Mouse (Mus musculus) Muller cell, postnatal 12 days (primary cell): ENCODE measurements around the gene Tmem268.

Experiments used
- DNase-seq: peaks from one replicate; pipeline ENCODE4 v3.0.0-alpha.2; 2015; ENCODE audit errors: inconsistent ontology term

Gene Tmem268

DNA sequence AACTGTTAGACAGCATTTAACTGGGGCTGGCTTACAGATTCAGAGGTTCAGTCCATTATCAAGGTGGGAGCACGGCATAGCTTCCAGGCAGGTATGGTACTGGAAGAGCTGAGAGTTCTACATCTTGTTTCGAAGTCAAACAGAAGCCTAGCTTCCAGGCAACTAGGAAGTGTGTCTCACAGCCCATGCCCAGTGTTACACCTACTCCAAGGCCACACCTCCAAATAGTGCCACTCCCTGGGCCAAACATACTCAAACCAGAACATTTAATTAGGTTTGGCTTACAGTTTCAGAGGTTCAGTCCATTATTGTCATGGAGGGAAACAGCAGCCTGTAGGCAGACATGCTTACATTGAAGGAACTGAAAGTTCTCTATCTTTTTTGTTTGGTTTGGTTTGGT lies 3.5 kb upstream of the Tmem268 start:
- no peak for DNase-seq

DNA sequence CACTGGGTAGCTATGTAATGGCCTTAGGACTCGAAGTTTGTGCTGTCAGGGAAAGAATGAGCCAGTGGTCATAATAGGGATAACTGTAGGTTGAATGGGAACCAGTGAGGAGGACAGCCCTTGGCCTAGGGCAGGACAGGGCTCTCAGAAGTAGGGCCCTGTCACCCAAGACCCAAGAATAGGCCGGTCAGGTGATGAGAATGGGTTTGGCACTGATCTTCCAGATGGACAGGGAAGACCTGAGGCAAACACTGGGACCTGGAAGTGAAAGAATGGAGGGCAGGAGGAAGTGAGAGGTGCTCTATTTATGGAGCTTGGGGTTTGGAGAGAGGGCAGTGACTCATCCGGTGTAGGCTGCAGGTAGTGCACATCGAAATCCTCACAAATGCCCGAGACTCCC lies 1.9 kb upstream of the Tmem268 start:
- DNase-seq, result no peak

DNA sequence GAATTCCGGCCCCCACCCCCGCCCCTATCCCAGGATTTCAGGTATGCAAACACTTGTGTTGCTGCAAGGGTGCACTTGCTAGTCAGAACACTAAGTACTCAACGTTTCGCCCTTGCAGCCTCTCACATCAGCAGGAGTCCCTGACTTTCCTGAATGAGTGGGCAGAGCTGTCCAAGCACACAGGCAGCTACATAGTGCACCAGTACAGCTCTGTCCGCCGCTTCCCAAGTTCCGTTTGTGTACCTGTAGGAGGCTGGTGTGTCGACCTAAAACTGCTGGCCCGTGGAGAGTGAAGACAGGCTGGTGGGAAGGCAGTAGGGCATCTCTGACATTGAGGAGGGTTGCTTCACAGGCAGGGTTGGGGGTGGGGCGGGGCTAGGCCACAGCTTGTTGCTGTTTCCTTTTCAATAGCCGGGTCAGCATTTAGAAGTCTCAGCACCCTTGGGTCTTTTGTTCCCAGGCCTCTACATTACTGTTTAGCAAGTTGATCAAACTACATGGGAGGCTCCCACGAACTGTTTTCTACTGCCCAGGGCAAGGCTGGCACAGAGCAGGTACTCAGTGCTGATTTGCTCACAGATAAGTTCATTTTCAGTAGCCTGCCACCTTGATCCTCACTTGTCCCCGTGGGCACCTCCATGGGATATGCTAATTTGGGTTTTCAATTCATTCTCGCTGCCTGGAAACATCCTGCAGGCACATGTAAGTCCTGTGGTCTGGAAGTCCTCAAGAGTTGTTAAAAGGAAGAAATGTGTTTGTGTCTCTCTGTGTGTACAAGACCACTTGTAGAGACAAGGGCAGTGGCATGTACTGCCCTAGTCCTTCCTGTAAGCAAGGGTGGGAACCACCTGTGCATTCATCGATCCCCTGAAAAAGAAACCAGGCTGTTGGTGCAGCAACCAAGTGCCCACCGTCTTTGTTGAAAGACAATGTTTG lies 1.2 kb upstream of the Tmem268 start:
- no peak for DNase-seq

DNA sequence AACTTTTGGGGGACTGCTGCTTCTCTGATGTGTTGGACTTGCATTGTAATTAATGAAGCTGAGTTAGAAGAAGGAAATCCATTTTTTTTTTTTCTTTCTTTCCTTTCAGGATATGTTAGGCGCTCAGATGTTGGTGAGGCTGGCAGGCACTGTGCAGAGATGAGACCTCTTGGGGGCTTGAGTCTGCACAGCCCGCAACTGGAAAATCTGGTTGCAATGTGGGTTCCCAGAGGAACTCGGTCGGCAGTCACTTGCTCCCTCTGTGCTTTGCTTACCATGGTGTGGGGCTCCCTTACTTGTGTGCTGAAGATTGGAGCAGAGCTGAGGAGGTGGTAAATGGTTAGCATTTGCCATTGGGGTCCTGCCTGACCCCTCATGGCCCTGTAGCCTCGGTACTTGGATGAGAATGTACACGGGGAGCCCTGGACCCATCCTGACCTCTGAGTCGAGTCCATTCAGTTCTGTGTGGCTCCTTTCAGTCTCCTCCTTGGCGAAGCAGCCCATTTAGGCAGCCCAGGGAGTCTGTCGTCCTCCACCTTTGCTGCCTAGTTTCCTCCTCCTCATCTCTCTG lies 631 bp downstream of the Tmem268 start:
- DNase-seq, result no peak

DNA sequence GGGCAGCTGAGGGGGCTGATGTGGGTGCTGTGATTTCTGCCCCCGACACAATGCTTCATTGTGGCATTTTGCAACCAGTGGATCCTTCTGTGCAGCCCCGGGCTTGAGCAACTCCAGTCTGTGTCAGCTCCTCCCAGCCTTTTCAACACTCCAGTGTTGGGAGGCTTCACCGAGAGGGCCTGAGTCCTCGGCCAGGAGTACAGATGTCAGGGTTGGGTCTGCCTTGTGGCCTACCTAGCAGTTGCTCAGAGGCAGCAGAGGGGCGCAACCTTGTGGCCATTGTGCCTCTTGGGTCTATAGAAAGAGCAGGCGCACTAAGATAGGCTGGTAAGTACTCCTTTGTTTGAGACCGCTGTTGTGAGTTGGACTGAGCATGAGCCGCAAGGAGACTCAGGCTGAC lies 1.5 kb downstream of the Tmem268 start:
- no peak for DNase-seq

DNA sequence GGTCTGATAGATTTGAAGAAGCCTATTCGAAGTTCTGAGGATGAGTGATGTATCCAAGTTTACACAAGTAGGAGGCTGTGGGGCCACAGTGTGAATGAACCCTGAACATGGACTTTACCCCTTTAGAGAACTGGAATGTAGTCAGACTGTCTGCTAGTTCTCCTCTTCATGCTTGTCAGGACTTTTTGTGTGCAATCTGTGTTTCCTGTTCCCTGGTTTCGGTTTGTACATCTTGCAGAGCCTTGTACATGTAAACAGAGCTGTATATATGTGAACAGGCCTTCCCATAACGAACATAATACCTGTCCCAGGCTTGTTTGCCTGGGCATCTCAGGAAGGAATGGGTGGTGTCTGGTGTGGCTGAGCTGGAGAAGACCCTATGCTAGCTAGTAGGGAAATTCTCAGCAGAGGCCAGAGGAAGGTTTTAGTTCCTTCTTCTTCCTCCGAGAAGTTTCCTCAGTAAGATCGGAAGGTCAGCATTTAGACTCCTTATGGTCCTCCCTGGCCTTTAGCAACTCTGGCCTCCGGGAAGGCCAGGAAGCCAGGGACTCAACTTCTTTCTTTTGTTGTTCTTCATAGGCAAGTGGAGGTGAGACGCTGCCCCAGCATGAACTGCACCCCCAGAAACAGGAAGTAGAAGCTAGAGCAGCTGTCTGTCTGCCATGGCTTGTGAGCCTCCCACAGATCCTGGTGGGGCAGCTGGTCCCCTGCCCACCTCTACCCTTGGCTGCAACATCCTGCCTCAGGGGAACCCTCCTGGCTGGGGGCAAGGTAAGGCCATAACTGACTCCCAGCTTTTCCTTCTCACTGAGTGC lies 3.5 kb downstream of the Tmem268 start:
- DNase-seq, result no peak

DNA sequence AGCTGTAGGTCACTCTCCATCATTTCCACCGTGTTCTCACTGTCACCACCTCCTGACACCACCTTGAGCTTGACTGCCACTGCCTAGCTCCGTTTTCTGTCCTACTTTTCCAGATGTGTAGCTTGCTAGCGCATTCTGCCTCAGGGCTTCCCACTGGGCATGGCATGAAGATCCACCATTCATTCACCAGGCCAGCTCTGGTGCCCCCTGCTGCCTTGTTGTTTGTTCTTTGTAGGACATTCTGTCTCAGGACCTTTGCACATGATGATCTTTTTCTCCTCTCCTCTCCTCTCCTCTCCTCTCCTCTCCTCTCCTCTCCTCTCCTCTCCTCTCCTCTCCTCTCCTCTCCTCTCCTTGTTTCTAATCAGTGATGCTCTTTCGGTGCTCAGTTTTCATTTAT lies 4.2 kb downstream of the Tmem268 start:
- DNase-seq, result no peak

DNA sequence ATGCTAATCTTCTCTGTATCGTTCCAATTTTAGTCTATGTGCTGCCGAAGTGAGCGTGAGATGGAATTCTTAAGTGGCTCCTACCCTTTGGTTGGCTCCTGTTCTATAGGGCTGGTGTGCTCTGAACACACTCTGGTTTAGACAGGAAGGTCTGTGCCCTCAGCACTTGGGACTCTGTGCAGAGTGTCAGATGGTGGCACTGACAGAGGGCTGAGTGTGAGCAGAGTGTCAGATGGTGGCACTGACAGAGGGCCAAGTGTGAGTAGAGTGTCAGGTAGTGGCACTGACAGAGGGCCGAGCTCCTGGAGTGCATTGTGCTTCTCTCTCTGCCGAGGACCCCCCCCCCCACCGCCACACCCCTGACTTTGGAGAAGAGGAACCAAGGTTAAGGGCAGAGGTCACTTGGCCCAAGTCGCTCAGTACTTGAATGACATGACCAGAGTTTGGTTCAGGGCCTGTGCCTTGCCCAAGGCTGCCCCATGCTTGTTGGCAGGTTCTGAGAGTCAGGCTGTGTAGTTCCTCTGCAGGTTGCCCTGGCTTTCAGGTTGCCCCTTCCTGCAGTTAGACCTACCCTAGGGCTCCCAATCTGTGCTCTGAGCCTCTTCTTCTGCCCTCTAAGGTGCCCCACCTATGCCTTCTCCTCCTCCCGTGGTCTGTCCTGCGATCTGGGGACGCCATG lies 9.3 kb downstream of the Tmem268 start:
- DNase-seq, result no peak

DNA sequence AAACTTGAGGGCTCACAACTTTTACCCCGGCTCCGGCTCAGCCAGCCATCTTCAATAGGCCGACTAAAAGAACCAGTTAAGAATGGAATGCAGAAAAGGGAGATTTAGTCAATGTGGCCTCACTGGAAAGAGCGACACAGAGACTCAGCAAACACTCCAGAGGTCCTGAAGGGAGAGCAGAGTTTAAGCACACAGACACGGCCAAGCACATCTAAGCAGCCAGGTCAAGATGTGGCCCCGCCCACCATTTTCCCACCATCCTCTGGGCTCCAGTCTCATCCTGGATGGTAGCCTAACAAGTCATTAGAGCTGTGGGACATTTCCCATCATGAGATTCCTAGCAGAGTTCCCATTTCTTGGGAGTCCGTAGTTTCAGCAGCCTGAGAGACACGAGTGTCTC lies 10.7 kb downstream of the Tmem268 start:
- DNase-seq, result no peak

DNA sequence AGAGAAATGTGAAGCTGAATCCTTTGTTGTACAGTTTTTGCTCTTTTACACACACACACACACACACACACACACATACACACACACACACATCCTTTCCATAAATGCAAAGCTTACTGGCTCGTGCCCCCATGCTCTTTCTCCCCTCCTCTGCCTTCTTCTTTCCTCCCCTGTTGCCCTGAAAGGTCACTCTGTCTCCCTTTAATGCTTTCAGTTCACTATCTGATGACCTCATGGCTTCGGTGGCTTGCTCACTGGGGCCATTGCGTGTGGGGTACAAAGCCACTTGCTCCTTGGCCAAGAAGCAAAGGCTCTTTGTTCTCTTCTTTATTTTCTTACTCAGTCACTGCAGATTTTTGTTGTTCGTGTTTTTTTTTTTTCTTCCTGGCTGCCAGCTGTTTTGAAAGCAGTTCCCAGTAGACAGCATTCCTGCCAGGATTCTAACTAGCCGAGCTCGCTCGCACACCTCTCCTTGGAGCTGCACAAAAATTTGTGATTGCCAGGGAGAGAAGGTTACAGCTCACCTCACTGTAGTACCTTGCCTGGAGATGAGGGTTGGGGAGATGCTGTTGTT lies 11.7 kb downstream of the Tmem268 start:
- DNase-seq, result peak; percentile 25

DNA sequence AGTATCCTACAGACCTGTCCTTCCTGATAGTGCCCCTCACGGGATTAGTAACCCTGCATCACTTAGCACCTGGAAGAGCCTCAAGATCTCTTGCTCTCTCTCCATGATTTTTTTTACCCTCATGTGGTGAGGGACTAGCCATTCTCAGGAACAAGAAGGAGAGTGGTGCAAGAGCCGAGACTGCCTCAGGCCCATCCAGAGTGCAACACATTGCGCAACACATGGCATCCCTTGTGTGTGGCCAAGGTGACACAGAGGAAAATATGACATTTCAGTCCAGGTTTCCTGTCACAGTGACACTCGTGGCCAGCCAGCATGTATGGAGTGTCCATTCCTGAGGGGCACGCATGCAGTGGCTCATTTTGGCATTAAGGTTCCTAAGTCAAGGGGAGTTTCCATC lies 14.0 kb downstream of the Tmem268 start:
- no peak for DNase-seq

DNA sequence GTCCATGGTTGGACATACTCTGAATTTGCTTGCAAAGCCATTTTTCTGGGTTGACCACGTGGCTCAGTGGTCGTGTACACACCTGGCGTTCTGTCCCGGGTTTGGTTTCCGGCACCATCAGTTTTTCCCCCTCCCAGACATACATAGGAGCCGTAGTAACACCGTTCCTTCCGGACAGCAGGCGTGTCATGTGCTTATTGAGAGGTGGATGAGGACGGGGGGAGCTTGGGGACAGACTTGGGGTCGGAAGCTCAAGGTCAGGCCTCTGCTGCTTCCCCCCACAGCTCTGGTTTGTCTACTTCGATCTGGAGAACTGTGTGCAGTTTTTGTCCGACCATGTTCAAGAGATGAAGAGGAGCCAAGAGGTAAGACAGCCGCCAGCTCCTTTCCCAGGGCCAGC lies 21.1 kb downstream of the Tmem268 start:
- DNase-seq, result no peak

DNA sequence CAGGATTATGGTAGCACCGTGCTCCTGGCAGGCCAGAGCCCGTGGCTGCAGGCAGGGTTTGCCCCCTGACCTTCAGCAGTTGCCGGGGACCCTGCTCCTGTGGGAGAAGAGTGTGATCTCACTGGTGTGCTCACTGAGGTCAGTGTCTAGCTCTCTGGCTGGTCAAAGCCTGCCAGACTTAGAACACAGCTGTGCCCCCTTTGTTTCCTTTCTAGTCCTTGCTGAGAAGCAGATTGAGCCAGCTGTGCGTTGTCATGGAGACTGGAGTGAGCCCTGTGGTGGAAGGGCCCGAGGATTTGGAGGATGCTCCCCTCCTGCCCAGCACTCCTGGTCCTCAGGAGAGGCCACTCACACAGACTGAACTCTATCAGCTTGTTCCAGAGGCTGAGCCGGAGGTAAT lies 21.5 kb downstream of the Tmem268 start:
- no peak for DNase-seq

DNA sequence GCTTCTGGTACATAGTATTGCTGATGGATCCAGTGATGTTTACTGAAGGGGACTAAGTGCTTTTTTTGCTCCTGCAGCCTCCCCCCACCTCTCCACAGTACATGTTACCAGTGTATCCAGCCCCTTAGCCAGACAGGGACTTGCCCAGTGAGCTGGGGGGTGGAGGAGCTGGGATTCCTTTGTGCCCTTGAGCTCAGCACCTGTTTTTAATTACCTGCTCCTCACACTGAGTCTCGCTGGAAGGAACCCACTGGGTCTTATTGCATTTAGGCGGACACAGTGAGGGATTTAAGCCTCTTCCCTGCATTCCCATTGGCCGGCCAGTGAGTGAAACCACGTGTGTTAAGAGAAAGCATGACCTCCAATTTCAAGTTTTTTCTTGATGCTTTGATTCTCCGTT lies 24.0 kb downstream of the Tmem268 start:
- DNase-seq, result no peak

DNA sequence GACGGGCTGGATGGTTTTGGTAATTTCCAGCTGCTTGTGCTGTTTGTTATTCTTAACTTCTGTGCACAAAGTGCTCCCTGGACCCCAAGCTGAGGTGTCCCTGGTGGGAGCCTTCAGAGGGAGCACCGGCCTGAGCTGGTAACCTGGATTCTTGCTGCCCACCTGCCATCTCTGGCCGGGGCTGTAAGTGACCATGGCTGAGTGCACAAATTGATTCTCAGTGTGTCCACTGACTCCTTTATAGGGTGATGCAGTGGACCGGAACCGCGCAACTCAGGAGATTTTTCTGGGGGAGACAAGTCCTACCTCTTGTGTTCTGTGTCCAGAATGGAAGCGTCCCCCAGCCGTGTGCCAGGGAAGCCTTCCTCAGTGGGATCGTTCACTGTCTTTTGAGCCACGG lies 26.6 kb downstream of the Tmem268 start:
- DNase-seq, result no peak

DNA sequence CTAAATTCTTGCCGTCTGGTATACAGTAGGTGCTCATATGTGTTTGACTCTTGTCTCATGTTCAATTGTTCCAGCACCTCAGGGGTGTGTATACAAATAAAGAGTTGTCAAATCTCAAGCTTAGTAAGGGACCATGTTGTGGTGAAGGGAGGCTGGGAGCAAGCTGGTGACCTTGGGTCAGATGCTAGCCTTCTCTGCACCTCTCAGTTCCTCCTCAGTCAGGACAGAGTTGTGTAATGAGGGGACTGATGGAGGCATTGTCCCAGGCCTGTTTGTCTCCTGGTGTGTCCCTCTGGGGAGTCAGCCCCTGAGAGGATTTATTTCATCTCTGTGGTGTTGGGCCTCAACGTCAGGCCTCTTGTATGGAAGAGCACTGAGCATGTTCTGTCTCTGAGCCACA lies 27.7 kb downstream of the Tmem268 start:
- no peak for DNase-seq

DNA sequence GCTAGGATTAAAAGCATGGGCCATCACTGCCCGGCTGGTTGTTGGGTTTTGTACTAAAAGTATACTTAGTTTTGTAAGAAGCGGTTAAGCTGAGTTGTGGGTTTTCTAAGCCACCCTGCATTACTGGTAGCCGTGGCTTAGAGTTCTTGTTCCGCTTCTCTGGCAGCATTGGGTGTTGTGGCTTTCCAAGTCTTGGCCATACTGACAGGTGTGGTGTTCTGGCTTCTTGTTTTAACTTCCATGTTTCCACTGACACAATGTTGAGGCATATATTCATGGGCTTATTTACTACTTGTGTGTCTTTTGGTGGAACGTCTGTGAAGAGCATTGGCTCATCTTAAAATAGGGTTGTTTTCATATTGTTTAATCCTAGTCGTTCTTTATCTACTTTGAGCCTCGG lies 31.4 kb downstream of the Tmem268 start:
- no peak for DNase-seq

DNA sequence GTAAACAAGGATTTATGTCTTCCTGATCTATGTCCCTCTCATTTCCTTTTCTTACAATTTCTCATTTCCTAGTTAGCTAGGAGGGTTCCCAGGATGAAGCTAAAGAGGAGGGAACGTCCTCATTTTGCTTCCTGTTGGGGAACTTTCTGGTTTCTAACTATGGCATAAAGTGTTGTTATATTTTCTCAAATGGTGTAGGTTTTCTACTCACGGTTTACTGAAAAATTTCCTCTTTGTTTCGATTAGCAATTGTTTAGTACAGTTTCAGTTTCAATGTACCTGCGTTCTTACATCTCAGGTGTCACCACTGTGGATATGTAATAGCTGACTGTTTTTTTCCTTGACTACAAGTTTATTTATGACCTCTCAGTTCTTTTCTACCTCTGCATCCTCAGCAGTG lies 32.0 kb downstream of the Tmem268 start:
- DNase-seq, result no peak

DNA sequence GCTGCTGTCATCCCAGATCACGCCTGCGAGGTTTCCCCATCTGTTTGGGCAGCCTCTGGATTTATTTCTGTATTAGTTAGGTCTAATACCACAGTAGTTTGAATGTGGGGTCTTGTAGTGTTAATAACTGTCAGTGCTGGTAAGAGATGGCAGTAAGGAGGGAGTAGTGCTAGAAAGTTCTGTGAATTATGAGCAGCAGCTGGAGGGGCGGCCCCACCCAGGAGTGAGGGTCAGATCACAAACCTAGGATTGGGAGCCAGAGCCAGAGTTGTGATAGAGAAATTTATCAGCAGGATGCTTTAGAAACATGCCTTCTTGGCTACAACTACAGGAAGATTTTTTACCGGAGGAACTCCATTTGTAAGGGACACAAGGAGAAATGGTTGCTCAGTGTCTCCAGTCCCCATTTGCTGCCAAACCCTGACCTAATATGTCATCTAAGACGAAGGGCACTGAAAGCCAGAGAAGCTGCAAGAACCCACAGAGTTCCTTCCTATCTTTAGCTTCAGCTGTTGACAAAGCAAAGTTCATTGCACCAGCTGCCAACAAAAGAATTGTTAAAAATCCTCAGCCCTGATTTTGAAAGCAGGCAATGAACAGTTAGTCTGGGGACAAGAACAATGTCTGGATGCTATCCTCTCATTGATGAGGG lies 36.0 kb downstream of the Tmem268 start:
- no peak for DNase-seq

DNA sequence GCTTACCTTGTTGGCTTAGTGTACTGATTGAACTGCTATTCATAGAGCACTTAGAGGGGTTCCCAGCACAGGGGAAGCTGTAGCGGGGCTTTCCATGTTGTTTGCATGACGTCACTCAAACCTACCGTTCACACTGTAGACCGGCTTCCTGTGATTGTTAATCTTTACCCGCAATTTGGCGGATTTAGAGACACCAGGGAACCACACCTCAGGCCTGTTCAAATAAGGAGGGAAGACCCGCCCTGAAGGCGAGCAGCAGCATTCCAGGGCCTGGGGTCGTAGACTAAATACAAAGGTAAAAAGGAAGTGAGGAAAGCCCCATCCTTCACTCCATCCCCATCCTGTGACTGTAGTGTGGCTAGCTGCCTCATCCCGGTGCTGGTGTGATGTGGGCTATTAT lies 36.7 kb downstream of the Tmem268 start:
- no peak for DNase-seq

DNA sequence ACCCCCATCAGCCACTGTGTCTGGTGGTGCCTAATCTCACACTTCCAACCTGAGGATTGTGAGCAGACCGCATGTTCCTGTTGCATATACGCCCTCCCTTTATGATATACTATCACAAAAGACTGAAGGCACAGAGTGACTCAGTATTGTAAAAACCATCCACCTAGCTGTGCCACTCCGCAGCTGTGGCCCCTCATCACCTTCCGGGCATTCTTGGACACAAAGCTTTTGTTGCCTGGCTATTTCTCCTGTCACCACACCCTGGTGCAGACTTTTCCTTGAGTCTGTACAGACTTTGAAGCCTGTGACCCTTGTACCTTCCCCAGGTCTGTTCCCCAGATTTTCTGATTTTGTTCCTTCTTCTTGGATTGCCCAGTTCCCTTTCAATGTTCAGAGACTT lies 37.4 kb downstream of the Tmem268 start:
- DNase-seq, result no peak
